Mouse (Mus musculus): ENCODE results near the gene Scai. TPM values are rescaled to one million over a fixed set of nuclear protein-coding genes. Genes with fewer than 3 reads are reported as not detected.
"Not testable (repeated sequence)": the region's sequence is repeated elsewhere in the genome, so short reads cannot be mapped to it uniquely, and the experiment has no call there.

The Scai gene
- total RNA-seq, 2 experiments from 2014 or later: 72.3 to 82.9 TPM

- intact Hi-C loops (cut with DNase I): no loop called here
- DNase-seq: no peak
Measured at GRCm38 (mm10) chr2:39140586-39141455, 49.7 kb downstream of the Scai start.

- DNase-seq: no peak
- intact Hi-C loops (cut with DNase I): no loop called here
Measured at GRCm38 (mm10) chr2:39129526-39130326, 60.8 kb downstream of the Scai start.

- intact Hi-C loops (cut with DNase I): no loop called here
- DNase-seq: no peak
Measured at GRCm38 (mm10) chr2:39124167-39124566, 66.4 kb downstream of the Scai start.

GRCm38 (mm10) chr2:39121137-39121536, 69.4 kb downstream of the Scai start:
- intact Hi-C loops (cut with DNase I): no loop called here
- no peak for DNase-seq

GRCm38 (mm10) chr2:39116583-39116982, 74.0 kb downstream of the Scai start:
- intact Hi-C loops (cut with DNase I): no loop called here
- no peak for DNase-seq

- no peak for DNase-seq
- intact Hi-C loops (cut with DNase I): no loop called here
Measured at GRCm38 (mm10) chr2:39114093-39114492, 76.4 kb downstream of the Scai start.

- DNase-seq: no peak
- intact Hi-C loops (cut with DNase I): no loop called here
Measured at GRCm38 (mm10) chr2:39110514-39110913, 80.0 kb downstream of the Scai start.

- DNase-seq: not testable (repeated sequence)
- intact Hi-C loops (cut with DNase I): loop anchor here (10.0 kb wide), 1 partner anchor 65 kb away; no protein-coding TSS in a partner anchor
Measured at GRCm38 (mm10) chr2:39109712-39110111, 80.8 kb downstream of the Scai start.

GRCm38 (mm10) chr2:39099951-39100350, 90.6 kb downstream of the Scai start:
- intact Hi-C loops (cut with DNase I): loop anchor here (10.0 kb wide), 2 partner anchors 55 to 95 kb away; partner anchors contain the start of gene Scai
- not testable (repeated sequence) for DNase-seq

GRCm38 (mm10) chr2:39097993-39098392, 92.5 kb downstream of the Scai start:
- DNase-seq: no peak
- intact Hi-C loops (cut with DNase I): loop anchor here (10.0 kb wide), 1 partner anchor 97 kb away; the partner anchor contains the start of gene Scai

GRCm38 (mm10) chr2:39091966-39092365, 98.6 kb downstream of the Scai start:
- intact Hi-C loops (cut with DNase I): loop anchor here (10.0 kb wide), 1 partner anchor 103 kb away; the partner anchor contains the start of gene Scai
- DNase-seq: no peak

- intact Hi-C loops (cut with DNase I): no loop called here
- no peak for DNase-seq
Measured at GRCm38 (mm10) chr2:39082706-39083105, 107.8 kb downstream of the Scai start.

- DNase-seq: no peak
- intact Hi-C loops (cut with DNase I): no loop called here
Measured at GRCm38 (mm10) chr2:39070666-39071065, 119.9 kb downstream of the Scai start.

GRCm38 (mm10) chr2:39069096-39069495, 121.4 kb downstream of the Scai start:
- DNase-seq: no peak
- intact Hi-C loops (cut with DNase I): no loop called here

- DNase-seq: peak; percentile 92
- intact Hi-C loops (cut with DNase I): no loop called here
Measured at GRCm38 (mm10) chr2:39065400-39065987, 125.0 kb downstream of the Scai start, which contains the start of gene Golga1. Gene Golga1, minus strand, starts transcription at chr2:39065541.

- intact Hi-C loops (cut with DNase I): no loop called here
- no peak for DNase-seq
Measured at GRCm38 (mm10) chr2:39064687-39065399, 125.7 kb downstream of the Scai start.

GRCm38 (mm10) chr2:39048515-39048914, 142.0 kb downstream of the Scai start:
- intact Hi-C loops (cut with DNase I): loop anchor here (10.0 kb wide), 1 partner anchor 56 kb away; no protein-coding TSS in a partner anchor
- DNase-seq: no peak

GRCm38 (mm10) chr2:39040215-39040614, 150.3 kb downstream of the Scai start:
- no peak for DNase-seq
- intact Hi-C loops (cut with DNase I): loop anchor here (10.0 kb wide), 1 partner anchor 65 kb away; no protein-coding TSS in a partner anchor

- intact Hi-C loops (cut with DNase I): loop anchor here (10.0 kb wide), 1 partner anchor 163 kb away; the partner anchor contains the start of gene Scai
- no peak for DNase-seq
Measured at GRCm38 (mm10) chr2:39031611-39032010, 158.9 kb downstream of the Scai start.

GRCm38 (mm10) chr2:39020004-39020403, 170.5 kb downstream of the Scai start:
- intact Hi-C loops (cut with DNase I): no loop called here
- DNase-seq: no peak
